Mouse (Mus musculus) heart, adult 18-20 months (tissue): ENCODE data around the gene Zfp712. TPM values are rescaled to one million over a fixed set of nuclear protein-coding genes. Genes with fewer than 3 reads are reported as not detected.

Source experiments
- DNase-seq, 2 experiments: peaks; one replicate each; pipeline ENCODE4 v3.0.0; 2021 to 2022; ENCODE audit warnings: mixed read lengths in 1 of 2
- long read RNA-seq, 2 experiments: library from polyadenylated mRNA; stranded (forward); transcript quantifications; one replicate each; pipeline ENCODE4 v2.0.0; 2021
- total RNA-seq, 2 experiments: library from RNA; stranded (reverse); gene quantifications; 2 replicates each; pipeline ENCODE4 v1.2.3; 2021

Gene Zfp712
- total RNA-seq = 1 to 10 TPM; 1.4 to 1.5 TPM
- long read RNA-seq, experiment 1 = 0 reads
- long read RNA-seq, experiment 2 = 0 reads

DNA sequence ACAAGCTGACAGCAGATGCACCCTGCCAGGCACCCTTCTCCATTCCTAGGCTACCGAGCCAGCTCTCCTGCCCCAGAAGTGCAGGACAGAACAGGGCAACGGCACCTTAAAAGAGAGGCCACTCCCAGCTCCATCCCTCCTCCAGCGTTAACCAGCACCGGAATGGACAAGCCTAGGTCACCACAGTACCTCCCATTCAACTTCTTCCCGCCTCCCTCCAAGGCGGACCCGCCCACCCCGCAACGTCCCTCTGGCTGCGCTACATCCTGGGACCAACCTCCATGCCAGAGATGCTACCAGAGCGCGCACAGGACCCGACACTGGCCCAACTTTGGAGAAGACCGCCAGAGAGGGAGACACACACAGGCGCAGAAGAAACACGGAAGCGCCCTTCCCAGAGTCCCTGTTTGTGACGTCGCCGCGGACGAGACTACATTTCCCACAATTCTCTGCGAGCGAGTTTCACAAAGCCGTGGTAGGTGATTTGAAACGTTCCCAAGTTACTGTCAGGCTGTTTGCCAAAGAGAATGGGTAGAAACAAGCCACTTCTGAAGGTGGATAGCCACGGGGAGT, at the start of gene Zfp712:
Gene Zfp712, minus strand, starts transcription at position 385 of the 573 bp plus-strand sequence.
- peak; percentile 96 to 98 for DNase-seq

DNA sequence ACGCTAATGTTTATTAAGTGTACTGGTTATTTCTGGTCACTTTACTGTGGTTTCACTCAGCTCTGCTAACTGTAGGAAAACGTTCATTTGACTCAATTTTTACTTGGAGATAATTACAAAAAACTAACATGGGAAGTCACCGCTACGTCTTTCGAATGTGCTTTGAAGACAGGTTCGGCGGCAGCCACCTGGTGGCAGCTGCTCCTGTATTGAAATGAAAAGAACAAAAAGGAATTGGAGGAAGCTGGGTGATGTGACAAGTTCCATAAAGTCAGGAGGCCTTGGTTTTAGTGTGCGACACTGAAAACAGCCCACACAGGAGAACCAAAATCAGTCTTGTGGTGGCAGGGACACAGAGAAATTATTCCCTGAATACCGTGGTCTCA, 47.8 kb upstream of the Zfp712 start:
- DNase-seq = no peak

DNA sequence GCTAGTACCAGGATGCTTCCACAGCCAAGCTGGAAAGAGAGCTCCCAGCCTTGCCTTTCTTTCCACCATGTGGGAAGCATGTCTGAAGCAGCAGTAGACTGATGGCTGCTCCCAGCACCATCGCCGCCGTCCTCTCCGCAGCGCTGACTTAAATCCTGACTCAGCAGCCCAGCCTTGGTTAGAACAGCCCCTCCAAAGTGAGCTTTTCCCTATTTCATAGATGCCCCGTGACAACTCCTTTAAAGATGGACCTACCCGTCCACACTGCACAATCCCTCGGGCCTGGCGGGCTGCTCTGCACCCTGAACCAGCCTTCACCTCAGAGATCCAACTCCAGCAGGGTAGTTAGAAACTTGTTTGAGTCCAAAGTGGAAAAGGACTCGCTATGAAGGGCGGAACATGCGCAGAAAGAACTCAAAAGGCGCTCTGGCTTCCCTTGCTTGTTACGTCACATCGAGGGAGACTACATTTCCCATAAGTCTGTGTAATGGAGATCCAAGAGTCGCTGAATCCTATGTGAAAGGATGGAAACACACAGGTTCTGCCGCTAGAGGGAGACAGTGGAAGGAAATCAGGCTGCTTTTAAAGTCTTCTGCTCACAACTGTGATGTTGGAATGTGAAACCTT, 47.3 kb upstream of the Zfp712 start, which contains the start of gene Gm28557:
Gene Gm28557, minus strand, starts transcription at position 411 of the 627 bp plus-strand sequence.
- DNase-seq = peak; percentile 97

DNA sequence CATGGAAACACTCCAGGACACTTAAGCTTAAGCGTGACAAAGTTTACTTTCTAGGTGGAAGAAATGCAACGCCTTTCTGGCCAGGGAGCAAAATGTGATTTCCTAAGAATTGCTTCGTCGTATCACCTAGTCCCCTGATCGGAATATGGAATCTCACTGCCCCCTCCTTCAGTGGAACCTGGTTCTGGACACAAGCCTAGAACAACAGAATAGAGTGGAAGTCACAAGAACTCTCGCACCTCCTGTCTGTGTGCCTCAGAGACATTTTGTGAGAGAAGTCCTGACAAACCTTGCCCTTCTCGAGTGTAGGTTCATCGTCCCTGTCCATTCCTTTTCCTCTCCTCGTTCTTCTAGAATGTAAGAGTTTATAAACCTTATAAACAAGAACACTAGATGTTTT, 46.7 kb upstream of the Zfp712 start:
- no peak for DNase-seq

DNA sequence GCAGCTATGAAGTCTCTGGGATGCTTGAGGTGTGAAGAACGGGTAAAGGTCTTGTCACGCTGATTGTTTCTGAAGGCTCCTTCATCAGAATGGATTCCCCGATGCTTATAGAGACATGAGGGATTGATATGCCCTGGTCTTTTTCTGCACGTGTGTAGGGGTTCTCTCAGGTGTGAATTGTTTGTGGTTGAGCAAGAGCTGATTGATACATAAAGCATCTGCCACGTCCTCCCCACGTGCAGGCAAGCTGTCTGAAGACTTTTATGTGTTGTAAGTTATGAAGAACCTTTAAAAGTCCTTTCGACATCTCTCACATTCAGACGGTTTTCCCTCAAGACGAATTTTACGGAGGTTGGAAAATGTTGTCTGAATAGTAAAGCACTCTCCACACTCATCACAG, 36.9 kb upstream of the Zfp712 start, which contains the start of gene Zfp708:
Gene Zfp708, minus strand, starts transcription at position 101 of the 400 bp plus-strand sequence.
- DNase-seq = no peak

DNA sequence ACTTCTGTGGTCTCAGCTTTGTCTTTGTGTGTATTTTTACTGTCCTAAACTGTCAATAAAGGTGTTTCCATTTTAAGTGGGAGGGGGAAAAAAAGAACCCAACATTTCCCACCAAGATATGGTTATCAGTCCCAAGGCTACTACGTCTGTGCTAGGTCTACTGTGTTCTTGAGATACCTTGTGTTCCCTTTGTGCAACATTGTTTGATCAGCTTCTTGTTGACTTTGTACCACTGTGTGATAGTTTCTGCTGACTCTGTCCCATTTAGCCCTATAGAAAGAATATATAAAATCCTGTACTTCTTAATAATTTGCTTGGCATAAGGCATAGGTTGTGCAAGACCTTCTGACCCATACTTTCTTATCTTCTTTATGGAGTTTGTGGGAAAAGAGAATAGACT, 29.2 kb upstream of the Zfp712 start:
- no peak for DNase-seq

DNA sequence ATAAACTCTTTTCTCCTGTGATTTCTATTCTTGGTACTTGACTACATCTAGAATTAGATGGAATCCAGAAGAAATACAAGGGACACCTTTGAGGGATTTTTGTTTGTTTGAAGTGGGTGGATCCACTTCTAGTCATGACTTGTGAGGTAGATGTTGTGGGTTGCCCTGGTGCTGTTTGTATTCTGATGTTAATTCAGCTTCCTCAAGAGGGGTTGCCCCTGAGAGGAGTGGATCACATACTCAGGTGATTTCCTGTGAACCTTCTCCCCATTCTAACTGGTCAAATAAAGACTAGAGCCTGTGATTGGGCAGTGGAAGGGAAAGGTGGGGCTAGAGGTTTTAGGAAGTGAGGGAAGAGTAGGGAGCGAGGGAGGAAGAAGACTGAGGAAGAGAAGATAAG, 21.0 kb upstream of the Zfp712 start:
- peak in 1 of 2 experiments; percentile 14 for DNase-seq

DNA sequence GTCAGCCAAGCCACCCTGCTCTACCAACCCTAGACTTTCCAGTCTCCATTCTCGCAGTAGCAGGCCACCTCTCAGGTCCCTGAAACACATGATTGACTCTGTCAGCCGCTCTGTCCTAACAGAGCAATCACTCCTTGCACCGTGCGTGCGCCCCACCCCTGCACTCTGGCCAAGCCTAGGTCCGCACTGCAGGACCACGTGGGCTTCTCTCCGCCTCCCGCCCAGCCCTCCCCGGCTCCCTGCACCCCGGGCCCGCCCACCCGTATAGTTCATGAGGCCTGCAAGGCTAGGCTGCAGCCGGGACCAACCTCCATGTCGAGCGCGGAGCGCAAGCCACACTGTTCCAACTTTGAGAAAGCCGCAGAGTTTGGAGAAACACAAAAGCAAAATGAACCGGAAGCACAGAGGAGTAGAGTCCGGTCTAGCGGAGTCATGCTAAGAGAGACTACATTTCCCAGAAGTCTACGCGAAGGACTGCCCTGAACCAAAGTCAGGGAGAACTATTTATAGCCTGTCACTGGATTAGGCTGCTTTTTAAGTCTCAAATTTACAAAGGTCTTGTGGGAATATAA, 20.3 kb upstream of the Zfp712 start:
- peak; percentile 88 to 90 for DNase-seq

DNA sequence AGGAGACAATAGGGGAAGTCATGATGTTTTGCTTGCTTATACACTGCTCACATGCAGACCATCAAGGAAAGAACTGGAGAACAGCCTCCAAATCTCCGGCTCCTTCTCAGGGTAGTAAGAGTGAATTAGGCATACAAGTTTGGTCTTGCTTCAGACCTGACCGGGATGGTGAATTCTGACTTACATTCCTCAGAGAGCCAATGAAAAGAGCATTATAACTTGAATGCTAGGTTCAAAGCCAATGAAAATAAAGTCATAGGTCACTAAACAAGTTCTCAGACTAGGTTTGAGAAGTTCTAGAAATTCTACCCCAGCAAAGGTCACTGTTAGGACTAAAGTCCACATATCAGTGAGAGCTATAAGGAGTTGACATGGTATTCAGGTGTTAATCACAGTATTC, 16.3 kb upstream of the Zfp712 start:
- no peak for DNase-seq

DNA sequence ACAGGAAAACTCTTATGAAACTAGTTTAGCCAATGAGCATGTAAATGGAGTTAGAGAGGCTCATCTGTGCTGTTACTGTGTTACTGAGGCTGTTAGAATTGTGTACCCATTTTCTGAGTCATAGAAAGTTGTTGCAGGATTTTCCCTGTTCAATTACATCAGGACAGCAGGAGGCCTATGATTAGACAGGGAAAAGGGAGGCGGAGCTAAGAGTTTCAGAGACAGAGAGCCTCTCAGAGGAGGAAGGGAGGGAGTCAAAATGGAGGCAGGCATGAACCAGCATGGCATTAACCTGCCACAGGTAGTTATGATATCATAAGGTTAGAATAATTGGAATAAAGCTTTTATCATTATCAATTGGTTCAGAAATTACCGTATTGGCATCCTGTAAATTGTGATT, 11.8 kb upstream of the Zfp712 start:
- DNase-seq = no peak

DNA sequence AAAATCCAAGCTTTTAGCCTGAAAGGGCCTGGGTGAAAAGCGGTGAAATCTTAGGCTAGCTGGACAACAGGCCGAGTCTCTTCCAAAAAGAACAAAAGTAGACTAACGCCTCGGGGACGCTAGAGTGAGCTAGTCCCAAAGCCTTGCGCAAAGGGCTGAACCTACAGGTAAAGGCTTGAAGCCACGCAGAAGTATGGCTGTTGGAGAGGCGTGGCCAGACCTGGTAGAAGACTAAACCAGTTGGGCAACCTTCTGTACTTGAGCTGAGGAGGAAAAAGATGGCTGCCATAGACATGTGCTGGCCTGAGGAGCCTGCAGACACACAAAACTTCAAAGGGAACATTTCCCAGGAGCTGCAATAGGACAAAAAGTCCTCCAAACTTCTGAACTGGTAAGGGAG, 4.4 kb upstream of the Zfp712 start:
- no peak for DNase-seq

DNA sequence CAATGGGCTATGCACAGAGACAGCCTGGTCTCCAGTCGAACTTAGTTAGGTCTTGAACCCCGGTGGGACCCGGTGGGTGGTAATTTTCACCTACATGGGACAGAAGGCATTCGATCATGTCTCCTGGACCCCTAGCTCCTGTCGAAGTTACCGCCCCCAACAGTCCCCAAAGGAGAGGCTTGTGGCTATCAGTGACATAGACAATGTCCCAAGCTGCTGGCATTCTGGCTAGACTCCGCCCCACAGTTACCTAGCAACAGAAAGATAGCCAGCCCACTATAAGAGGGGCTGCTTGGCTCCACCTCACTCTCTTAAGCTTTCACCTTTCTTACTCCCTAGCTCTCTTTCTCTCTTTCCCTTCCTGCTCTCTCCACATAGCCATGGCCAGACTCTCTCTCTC, 1.5 kb upstream of the Zfp712 start:
- no peak for DNase-seq

DNA sequence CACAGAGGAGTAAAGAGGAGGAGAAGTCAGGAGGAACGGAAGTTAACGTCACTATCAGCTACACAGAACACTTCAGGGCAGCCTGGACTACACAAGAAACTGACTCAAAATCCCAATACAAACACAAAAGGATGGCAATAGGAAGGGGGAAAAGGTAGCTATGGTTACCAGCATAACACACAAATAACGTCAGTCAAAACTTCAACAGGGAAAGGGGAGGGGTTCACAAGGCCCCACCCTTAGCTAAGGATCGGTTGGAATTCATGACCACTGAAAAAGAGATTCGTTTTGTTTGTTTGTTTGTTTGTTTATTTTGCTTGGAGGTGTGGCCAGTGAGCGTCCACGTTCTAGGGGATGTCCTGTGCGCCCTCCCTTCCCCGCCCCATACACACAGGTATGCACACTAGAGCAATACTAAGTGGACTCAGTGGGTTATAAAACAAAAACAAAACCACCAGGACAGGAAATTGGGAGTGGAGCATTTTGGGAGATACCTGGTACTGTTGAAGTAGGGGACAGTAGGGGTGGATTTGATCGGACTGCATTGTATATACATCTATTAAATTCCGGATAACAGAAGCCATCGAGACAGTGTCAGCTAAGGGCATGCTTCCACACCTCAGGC, 697 bp downstream of the Zfp712 start:
- peak in 1 of 2 experiments; percentile 6 for DNase-seq

Other genes starting within 250 kb of the Zfp712 start
- gene Gm10767, start 156.3 kb downstream of the Zfp712 start, total RNA-seq = 1 to 10 TPM in 1 of 2 experiments, under 1 TPM in 1; 0.65 to 1.1 TPM
- gene Zfp708, start 36.8 kb upstream of the Zfp712 start, total RNA-seq = 1 to 10 TPM in 1 of 2 experiments, under 1 TPM in 1; 0.45 to 1.0 TPM
- 1 to 10 TPM; 1.2 to 4.1 TPM for gene Gm28557, start 47.4 kb upstream of the Zfp712 start, total RNA-seq
- 1 to 10 TPM; 1.0 to 1.3 TPM for gene Rslcan18, start 55.1 kb upstream of the Zfp712 start, total RNA-seq
- 1 to 10 TPM; 4.5 to 4.8 TPM for gene Zfp759, start 60.5 kb upstream of the Zfp712 start, total RNA-seq
- gene Rsl1, start 112.0 kb upstream of the Zfp712 start, total RNA-seq = 1 to 10 TPM; 2.1 to 3.0 TPM
- under 1 TPM; 0.85 to 0.92 TPM for gene Zfp455, start 133.3 kb upstream of the Zfp712 start, total RNA-seq
- 1 to 10 TPM; 1.0 to 1.3 TPM for gene Zfp458, start 217.3 kb upstream of the Zfp712 start, total RNA-seq
- gene Zfp457, start 245.3 kb upstream of the Zfp712 start, total RNA-seq = 1 to 10 TPM; 3.2 to 4.2 TPM